Comparison of ENCODE assay signal across 22 mouse cellular contexts in the genomic region with DNA sequence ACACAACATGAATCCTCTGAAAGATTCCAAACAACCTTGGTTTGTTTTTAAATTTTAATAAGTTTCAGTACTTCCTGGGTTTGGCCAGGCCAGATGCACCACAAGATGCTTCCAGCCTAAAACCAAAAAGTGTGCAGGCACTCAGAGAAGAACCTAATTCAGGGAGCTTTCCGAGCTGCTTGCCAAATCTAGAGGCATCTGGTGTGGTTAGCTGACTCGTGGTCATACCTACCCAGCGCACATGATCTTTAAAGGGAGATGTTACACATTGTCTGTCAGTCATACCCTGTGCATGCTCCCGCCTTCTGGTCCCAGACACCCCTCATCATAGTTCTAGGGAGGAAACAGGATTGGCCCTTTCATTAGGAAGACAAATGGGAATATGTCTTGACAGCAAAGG.
DNase-seq lines count a peak whose midpoint lies in the region; TF ChIP-seq lines count a peak whose summit lies in the region.
"Had no signal": no experiment of that assay in that cellular context is flagged by ENCODE, and none has a peak within 500 bp of the region (broad histone marks: within the 10 kb centered on the region; RNA-seq: fewer than 3 reads in every experiment).

No protein-coding gene starts in this region.

- no peak overlapping the region for H3K4me3 ChIP-seq in layer of hippocampus, adult 2 months
- H3K4me3 ChIP-seq: embryonic facial prominence, embryonic 13.5 days; forebrain, embryonic 10.5 days; forebrain, embryonic 13.5 days; gastrocnemius, adult 2 months; heart, embryonic 12.5 days; heart, embryonic 15.5 days had no signal

- TF ChIP-seq CTCF in layer of hippocampus, adult 2 months (conservative IDR thresholded peaks at IDR 0.05), result no peak

- no peak for DNase-seq in layer of hippocampus, adult 2 months (ENCODE audit: low spot score in 2 of 2)
- no peak for DNase-seq in layer of hippocampus, postnatal 25 days (ENCODE audit: extremely low spot score in 1 of 2, low spot score in 1 of 2)
- DNase-seq in 416B (ENCODE audit: low read depth), result peak; percentile 70
- DNase-seq in forelimb bud, embryonic 11.5 days (ENCODE audit: low read depth, low spot score), result peak; percentile 2
- DNase-seq in gastrocnemius, adult 8-10 months (ENCODE audit: low spot score in 2 of 2), result no peak
- DNase-seq in spleen, postnatal 4 days (ENCODE audit: low spot score in 2 of 2), result no peak
- DNase-seq: adrenal gland, adult 2 months; adrenal gland, postnatal 14 days; cerebellum, adult 11 months; cerebellum, adult 9-11 months; heart, adult 18-20 months; heart, postnatal 10 days; heart, postnatal 4 days; kidney, adult 11 months had no signal

- H3K27ac ChIP-seq in layer of hippocampus, adult 2 months, result 0 out of 2 replicates have a peak overlapping the region, but pooled peaks have one; percentile 4
- H3K27ac ChIP-seq: embryonic facial prominence, embryonic 13.5 days; forebrain, embryonic 10.5 days; forebrain, embryonic 13.5 days; gastrocnemius, adult 2 months; heart, embryonic 15.5 days; hindbrain, embryonic 14.5 days; hindbrain, postnatal 0 days had no signal

Comparison
In these comparisons a context has a peak if more than half of its experiments do, and no peak if none do; other contexts are left out.
1. DNase-seq: peak in 416B (single experiment) and forelimb bud, embryonic 11.5 days (single experiment); none in layer of hippocampus, adult 2 months (0 of 2), layer of hippocampus, postnatal 25 days (0 of 2), gastrocnemius, adult 8-10 months (0 of 2) and spleen, postnatal 4 days (0 of 2).